Mouse (Mus musculus) G1E (cell line): ENCODE measurements around the gene Jarid2.

Experiments used
- CTCF ChIP-seq: IDR thresholded peaks from 2 replicates; pipeline ENCODE4 v1.5.1; 2012; ENCODE audit warnings: low read depth, low read length, inconsistent platforms, mixed read lengths
- GATA1 ChIP-seq: IDR thresholded peaks from 2 replicates; pipeline ENCODE4 v1.6.1; 2012; ENCODE audit warnings: borderline replicate concordance, low read length, inconsistent platforms, mixed read lengths
- GATA2 ChIP-seq: IDR thresholded peaks from 2 replicates; pipeline ENCODE4 v1.6.1; 2012; ENCODE audit warnings: low read depth, low read length, inconsistent platforms, borderline replicate concordance
- POLR2AphosphoS5 ChIP-seq: IDR thresholded peaks from 2 replicates; pipeline ENCODE4 v1.6.1; 2012; ENCODE audit warnings: low read depth, low read length, inconsistent platforms; ENCODE audit not compliant: insufficient replicate concordance
- TAL1 ChIP-seq: conservative IDR thresholded peaks from 2 replicates; pipeline ENCODE4 v1.6.1; 2012; ENCODE audit warnings: low read depth, low read length, inconsistent platforms, mixed read lengths

GRCm38 (mm10) chr13:44697628-44698027, 31.6 kb upstream of the Jarid2 start:
- TF ChIP-seq GATA1, result no peak
- TF ChIP-seq CTCF, result no peak
- TF ChIP-seq POLR2AphosphoS5, result no peak
- TF ChIP-seq TAL1, result no peak
- no peak for TF ChIP-seq GATA2
